ENCODE assay signal across 13 mouse cellular contexts in genomic region chr17:45266776-45267175, GRCm38 (mm10).
DNase-seq lines count a peak whose midpoint lies in the region; ATAC-seq lines count a peak whose summit lies in the region.
"Had no signal": no experiment of that assay in that cellular context is flagged by ENCODE, and none has a peak within 500 bp of the region (broad histone marks: within the 10 kb centered on the region; RNA-seq: fewer than 3 reads in every experiment).

No protein-coding gene starts in this region.

- ATAC-seq in megakaryocyte-erythroid progenitor cell, adult 5-6 weeks (replicated peaks; ENCODE audit: low FRiP score, low TSS enrichment, poor library complexity, severe bottlenecking): no peak
- ATAC-seq: forebrain, embryonic 14.5 days; forebrain, embryonic 16.5 days had no signal

- peak; percentile 59 to 75 for DNase-seq in cerebellum, postnatal 10 days
- no peak for DNase-seq in cerebellum, adult 11-12 months
- peak; percentile 35 for DNase-seq in brain, adult 2 months (ENCODE audit: low read depth, low spot score)
- peak; percentile 79 for DNase-seq in fat pad, adult 2 months (ENCODE audit: extremely low read depth, low read depth, low spot score)
- DNase-seq in thymus, postnatal 25 days: no peak
- DNase-seq: adrenal gland, adult 2 months; adrenal gland, postnatal 10 days; adrenal gland, postnatal 25 days; cerebellum, adult 9-10 months; cerebellum, postnatal 25 days had no signal

Comparison
In these comparisons a context has a peak if more than half of its experiments do, and no peak if none do; other contexts are left out.
1. DNase-seq: peak in cerebellum, postnatal 10 days (2 of 2), brain, adult 2 months (single experiment) and fat pad, adult 2 months (single experiment); none in cerebellum, adult 11-12 months (single experiment) and thymus, postnatal 25 days (single experiment).